Mouse (Mus musculus) c-Kit-positive CD71-positive TER-119-negative erythroid progenitor cells, embryonic 14.5 days (primary cell): ENCODE results near the gene Mcm7.

Experiments used
- DNase-seq: peaks from one replicate; pipeline ENCODE4 v3.0.0-alpha.2; 2013; ENCODE audit warnings: low read depth

The Mcm7 gene

DNA sequence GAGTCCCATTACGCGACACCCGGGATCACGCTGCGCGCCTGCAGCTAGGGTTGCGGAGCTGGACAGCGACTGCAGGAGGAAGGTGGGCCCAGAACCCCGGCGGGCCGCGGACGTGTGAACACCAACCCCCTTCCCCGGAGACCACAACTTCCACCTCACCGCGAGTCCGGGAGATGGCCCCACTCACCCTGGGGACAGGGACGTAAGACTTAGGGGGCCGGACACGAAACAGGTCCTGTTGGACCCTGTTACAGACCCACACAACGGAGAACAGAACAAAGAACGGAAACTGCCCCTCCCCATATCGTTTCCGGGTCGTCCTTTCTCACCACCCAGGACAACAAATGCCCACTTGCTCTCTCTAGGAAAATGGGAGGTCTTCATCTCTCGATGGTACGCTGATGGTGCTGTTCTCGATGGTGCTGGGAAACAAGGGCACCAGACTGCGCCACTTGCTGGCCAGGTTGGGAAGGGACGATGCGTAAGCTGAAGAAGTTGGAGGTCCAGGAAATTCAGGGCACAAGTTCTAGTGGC is 16.7 kb downstream of the Mcm7 start, which contains the start of gene Zfp113:
Zfp113 (minus strand) TSS at position 302 of the 534 bp plus-strand sequence.
- peak; percentile 93 for DNase-seq

DNA sequence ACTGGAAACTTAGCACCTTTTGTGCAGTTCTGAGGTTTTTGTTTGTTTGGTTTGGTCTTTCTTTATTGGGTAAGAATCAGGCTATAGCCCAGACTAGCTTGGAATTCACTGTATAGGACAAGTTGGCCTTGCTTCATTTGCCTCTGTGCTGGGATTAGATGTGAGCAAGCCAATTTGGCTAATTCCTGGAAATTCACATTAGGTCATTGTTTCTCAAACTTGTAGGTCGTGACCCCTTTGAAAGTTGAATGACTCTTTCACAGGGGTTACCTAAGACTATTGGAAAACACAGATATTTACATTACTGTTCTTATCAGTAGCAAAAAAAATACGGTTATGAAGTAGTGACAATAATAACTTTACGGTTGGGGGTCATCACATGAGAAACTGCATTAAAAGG is 17.8 kb downstream of the Mcm7 start:
- DNase-seq: no peak

GRCm38 (mm10) chr5:138138585-138138984 is 33.6 kb downstream of the Mcm7 start:
- DNase-seq: no peak

GRCm38 (mm10) chr5:138137935-138138549 is 34.2 kb downstream of the Mcm7 start:
- DNase-seq: peak; percentile 75

DNA sequence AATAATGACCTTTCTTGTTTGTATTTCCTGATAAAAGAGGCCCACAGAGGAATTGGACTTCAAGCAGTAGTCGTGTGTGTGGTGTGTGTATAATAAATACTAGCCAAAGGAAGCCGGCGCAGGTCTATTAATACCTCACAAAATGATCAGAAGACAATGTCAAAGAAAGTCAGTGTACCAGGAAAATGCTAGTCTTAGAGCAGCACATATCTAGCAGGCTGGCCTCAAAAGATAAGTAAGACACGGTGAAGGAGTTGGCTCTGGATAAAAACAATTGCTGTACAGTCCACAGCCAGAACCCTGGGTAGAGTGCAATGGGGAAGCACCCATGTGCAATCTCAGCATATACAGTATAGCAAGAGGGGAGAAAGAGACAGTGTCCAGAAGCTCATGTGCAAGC is 35.0 kb downstream of the Mcm7 start:
- peak; percentile 46 for DNase-seq

GRCm38 (mm10) chr5:138132425-138133064 is 39.7 kb downstream of the Mcm7 start:
- no peak for DNase-seq

DNA sequence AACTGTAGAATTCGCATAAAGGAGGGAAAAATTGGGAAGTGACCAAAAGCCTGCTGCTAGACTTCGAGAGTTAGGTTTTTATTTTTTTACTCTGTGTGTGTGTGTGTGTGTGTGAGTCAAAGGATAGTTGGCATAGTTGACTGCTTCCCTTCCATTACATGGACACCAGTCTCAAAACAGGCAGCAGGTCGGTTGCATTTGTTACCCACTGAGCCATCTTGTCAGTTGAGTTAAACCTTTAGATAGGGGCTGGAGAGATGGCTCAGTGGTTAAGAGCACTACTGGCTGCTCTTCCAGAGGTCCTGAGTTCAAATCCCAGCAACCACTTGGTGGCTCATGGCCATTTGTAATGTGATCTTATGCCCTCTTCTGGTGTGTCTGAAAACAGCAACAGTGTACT is 54.2 kb downstream of the Mcm7 start:
- no peak for DNase-seq

- no peak for DNase-seq
Measured at GRCm38 (mm10) chr5:138117199-138118015, 54.8 kb downstream of the Mcm7 start.

DNA sequence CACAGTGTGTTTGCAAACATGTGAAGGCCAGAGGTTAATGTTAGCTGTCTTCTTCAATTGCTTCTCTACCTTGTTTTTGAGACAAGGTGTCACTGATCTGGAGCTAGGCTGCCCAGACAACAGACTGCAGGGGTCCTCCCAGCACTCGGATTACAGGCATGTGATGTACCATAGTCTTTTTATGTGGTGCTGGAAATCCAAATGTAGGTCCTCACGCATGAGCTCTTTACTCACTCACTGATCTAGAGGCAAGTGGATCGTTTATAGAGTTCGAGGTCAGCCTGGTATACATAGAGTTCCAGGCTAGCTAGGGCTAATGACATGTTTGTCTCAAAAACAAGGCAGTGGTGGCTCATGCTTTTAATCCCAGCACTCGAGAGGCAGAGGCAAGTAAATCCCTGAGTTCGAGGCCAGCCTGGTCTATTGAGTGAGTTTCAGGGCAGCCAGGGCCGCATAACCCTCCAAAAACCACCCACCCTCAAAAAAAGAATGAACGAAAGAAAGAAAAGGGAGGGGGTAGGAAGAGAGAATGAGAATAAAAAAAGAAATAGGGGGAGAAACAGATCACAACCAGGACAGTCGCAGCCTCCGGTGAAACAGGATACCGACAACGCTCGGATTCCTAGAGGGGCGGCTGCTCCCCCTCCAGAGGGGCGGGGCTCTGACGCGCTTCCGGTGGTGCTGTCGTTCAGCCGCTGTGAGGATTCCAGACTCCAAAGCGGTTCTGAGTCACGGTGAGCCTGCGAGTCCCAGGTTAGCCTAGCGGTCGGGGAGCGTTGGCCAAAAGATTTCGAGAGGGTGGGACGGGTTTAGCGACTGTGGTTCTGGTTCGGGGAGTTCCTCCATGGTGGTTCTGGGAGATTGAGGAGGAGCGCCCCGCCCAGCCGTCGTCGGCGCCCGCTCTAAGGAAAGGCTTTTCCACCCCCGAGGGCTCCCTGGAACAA is 55.7 kb downstream of the Mcm7 start, which contains the start of gene Zscan21:
Zscan21 (plus strand) TSS at position 649 of the 944 bp plus-strand sequence.
- peak; percentile 86 for DNase-seq
